Mouse (Mus musculus) embryonic facial prominence, embryonic 10.5 days (tissue): ENCODE measurements around the gene Bud31. TPM values are rescaled to one million over a fixed set of nuclear protein-coding genes. Genes with fewer than 3 reads are reported as not detected.
"Not testable (repeated sequence)": the region's sequence is repeated elsewhere in the genome, so short reads cannot be mapped to it uniquely, and the experiment has no call there.

Experiments
- DNase-seq: peaks from one replicate; pipeline ENCODE4 v3.0.0-alpha.2; 2017; ENCODE audit warnings: low spot score
- H3K27ac ChIP-seq: fragments of 300-500 bp; sonication (generic); replicated peaks from 2 replicates; pipeline ENCODE4 v1.5.1; 2016; ENCODE audit warnings: mild to moderate bottlenecking
- H3K27me3 ChIP-seq: fragments of 300-500 bp; sonication (generic); replicated peaks from 2 replicates; pipeline ENCODE4 v1.6.1; 2016; ENCODE audit warnings: low read depth, mild to moderate bottlenecking; ENCODE audit not compliant: poor library complexity, severe bottlenecking
- H3K36me3 ChIP-seq: fragments of 300-500 bp; sonication (generic); replicated peaks from 2 replicates; pipeline ENCODE4 v1.6.1; 2016; ENCODE audit warnings: mild to moderate bottlenecking, moderate library complexity
- H3K4me1 ChIP-seq: fragments of 300-500 bp; sonication (generic); 2 replicates; pipeline ENCODE4 v1.6.1; 2016
- H3K4me3 ChIP-seq: fragments of 300-500 bp; sonication (generic); 2 replicates; pipeline ENCODE4 v1.5.1; 2016; ENCODE audit warnings: mild to moderate bottlenecking, moderate library complexity
- H3K9me3 ChIP-seq: fragments of 300-500 bp; sonication (generic); 2 replicates; pipeline ENCODE4 v1.6.1; 2016; ENCODE audit warnings: mild to moderate bottlenecking
- WGBS: fragments of 180-500 bp; shearing (Covaris S2); methylation state at CpG from one replicate; pipeline ENCODE4 v1.1.7; 2016; 5-methylcytosine and 5-hydroxymethylcytosine counted together
- polyA plus RNA-seq: library from polyadenylated mRNA; unstranded; fragments of >200 nt; fragmentation: Nextera tagmentation; extraction: Ambion mirVana; gene quantifications from 2 replicates; pipeline ENCODE4 v1.2.1, GENCODE M21; 2016

Gene Bud31
- polyA plus RNA-seq, 1 experiment from 2014 or later: 250 TPM

- H3K27me3 ChIP-seq: peaks cover 35% of the 10 kb centered on the region
- peak overlapping the region; percentile 67 for H3K4me3 ChIP-seq
- peaks cover 13% of the 10 kb centered on the region for H3K4me1 ChIP-seq
- 19% methylated on average over 40 of the region's 40 CpGs for WGBS
- H3K27ac ChIP-seq: peak overlapping the region; percentile 73
- peaks cover 15% of the 10 kb centered on the region for H3K36me3 ChIP-seq
- peak; percentile 43 for DNase-seq
- 0 out of 2 replicates have a peak, but pooled peaks cover 4% of the 10 kb centered on the region for H3K9me3 ChIP-seq
These were observed 25.3 kb upstream of the Bud31 start for GRCm38 (mm10) chr5:145114606-145115473.

GRCm38 (mm10) chr5:145115736-145116135 is 24.4 kb upstream of the Bud31 start:
- 0 out of 2 replicates have a peak, but pooled peaks cover 4% of the 10 kb centered on the region for H3K9me3 ChIP-seq
- no peak for DNase-seq
- H3K4me3 ChIP-seq: no peak overlapping the region
- WGBS: 93% methylated on average over 5 of the region's 5 CpGs
- no peak overlapping the region for H3K27ac ChIP-seq
- peaks cover 19% of the 10 kb centered on the region for H3K4me1 ChIP-seq
- peaks cover 35% of the 10 kb centered on the region for H3K27me3 ChIP-seq
- H3K36me3 ChIP-seq: peaks cover 6% of the 10 kb centered on the region

GRCm38 (mm10) chr5:145116316-145116715 is 23.8 kb upstream of the Bud31 start:
- peaks cover 35% of the 10 kb centered on the region for H3K27me3 ChIP-seq
- H3K36me3 ChIP-seq: 0 out of 2 replicates have a peak, but pooled peaks cover 2% of the 10 kb centered on the region
- 48% methylated on average over 4 of the region's 4 CpGs for WGBS
- DNase-seq: no peak
- H3K4me1 ChIP-seq: peaks cover 24% of the 10 kb centered on the region
- peak overlapping the region; percentile 2; the same call in 1 of the 2 replicates for H3K4me3 ChIP-seq
- H3K9me3 ChIP-seq: 0 out of 2 replicates have a peak, but pooled peaks cover 4% of the 10 kb centered on the region
- H3K27ac ChIP-seq: no peak overlapping the region

GRCm38 (mm10) chr5:145116916-145117315 is 23.2 kb upstream of the Bud31 start:
- H3K4me3 ChIP-seq: peak overlapping the region; percentile 2; the same call in 1 of the 2 replicates
- 46% methylated on average over 10 of the region's 10 CpGs for WGBS
- H3K27ac ChIP-seq: no peak overlapping the region
- peaks cover 35% of the 10 kb centered on the region for H3K27me3 ChIP-seq
- peaks cover 7% of the 10 kb centered on the region; the same call in 1 of the 2 replicates for H3K36me3 ChIP-seq
- H3K9me3 ChIP-seq: 0 out of 2 replicates have a peak, but pooled peaks cover 4% of the 10 kb centered on the region
- H3K4me1 ChIP-seq: peaks cover 24% of the 10 kb centered on the region
- peak; percentile 65 for DNase-seq

GRCm38 (mm10) chr5:145118005-145118404 is 22.2 kb upstream of the Bud31 start:
- peaks cover 17% of the 10 kb centered on the region for H3K36me3 ChIP-seq
- H3K4me1 ChIP-seq: peaks cover 24% of the 10 kb centered on the region
- no peak overlapping the region for H3K27ac ChIP-seq
- no peak overlapping the region for H3K4me3 ChIP-seq
- H3K9me3 ChIP-seq: 0 out of 2 replicates have a peak, but pooled peaks cover 4% of the 10 kb centered on the region
- WGBS: 63% methylated on average over 6 of the region's 6 CpGs
- DNase-seq: no peak
- peaks cover 30% of the 10 kb centered on the region for H3K27me3 ChIP-seq

GRCm38 (mm10) chr5:145118461-145118860 is 21.7 kb upstream of the Bud31 start:
- 0 out of 2 replicates have a peak, but pooled peaks cover 4% of the 10 kb centered on the region for H3K9me3 ChIP-seq
- H3K4me3 ChIP-seq: no peak overlapping the region
- H3K4me1 ChIP-seq: peaks cover 24% of the 10 kb centered on the region
- peaks cover 22% of the 10 kb centered on the region for H3K36me3 ChIP-seq
- DNase-seq: no peak
- 88% methylated on average over 5 of the region's 5 CpGs for WGBS
- H3K27ac ChIP-seq: no peak overlapping the region
- H3K27me3 ChIP-seq: peaks cover 27% of the 10 kb centered on the region

GRCm38 (mm10) chr5:145119385-145119784 is 20.8 kb upstream of the Bud31 start:
- Histone ChIP-seq H3K4me1 (peaks cover 15% of the 10 kb centered on the region), H3K9me3 (0 out of 2 replicates have a peak, but pooled peaks cover 4% of the 10 kb centered on the region), H3K36me3 (peaks cover 31% of the 10 kb centered on the region), H3K4me3 (no peak overlapping the region), H3K27ac (no peak overlapping the region), H3K27me3 (peaks cover 18% of the 10 kb centered on the region)
- 85% methylated on average over 2 of the region's 2 CpGs for WGBS
- DNase-seq: no peak

- Histone ChIP-seq H3K4me1 (peaks cover 10% of the 10 kb centered on the region), H3K9me3 (0 out of 2 replicates have a peak, but pooled peaks cover 4% of the 10 kb centered on the region), H3K27ac (0 out of 2 replicates have a peak overlapping the region, but pooled peaks have one; percentile 4), H3K36me3 (peaks cover 47% of the 10 kb centered on the region), H3K4me3 (no peak overlapping the region), H3K27me3 (peaks cover 2% of the 10 kb centered on the region)
- 63% methylated on average over 7 of the region's 7 CpGs for WGBS
- DNase-seq: no peak
These were observed 19.2 kb upstream of the Bud31 start for GRCm38 (mm10) chr5:145120921-145121320.

- peaks cover 10% of the 10 kb centered on the region for H3K4me1 ChIP-seq
- no peak overlapping the region for H3K27ac ChIP-seq
- no peak overlapping the region for H3K4me3 ChIP-seq
- 0 out of 2 replicates have a peak, but pooled peaks cover 4% of the 10 kb centered on the region for H3K9me3 ChIP-seq
- no peaks in the 10 kb centered on the region for H3K27me3 ChIP-seq
- 95% methylated on average over 19 of the region's 19 CpGs for WGBS
- H3K36me3 ChIP-seq: peaks cover 71% of the 10 kb centered on the region
- no peak for DNase-seq
These were observed 16.8 kb upstream of the Bud31 start for GRCm38 (mm10) chr5:145123396-145123795.

- DNase-seq: no peak
- H3K9me3 ChIP-seq: no peaks in the 10 kb centered on the region
- no peaks in the 10 kb centered on the region for H3K27me3 ChIP-seq
- H3K27ac ChIP-seq: no peak overlapping the region
- no peaks in the 10 kb centered on the region for H3K4me1 ChIP-seq
- 95% methylated on average over 9 of the region's 9 CpGs for WGBS
- H3K36me3 ChIP-seq: peaks cover 99% of the 10 kb centered on the region
- H3K4me3 ChIP-seq: no peak overlapping the region
These were observed 13.6 kb upstream of the Bud31 start for GRCm38 (mm10) chr5:145126580-145126979.

GRCm38 (mm10) chr5:145129124-145129523 is 11.0 kb upstream of the Bud31 start:
- Histone ChIP-seq H3K27me3 (no peaks in the 10 kb centered on the region), H3K9me3 (no peaks in the 10 kb centered on the region), H3K4me3 (no peak overlapping the region), H3K4me1 (no peaks in the 10 kb centered on the region), H3K36me3 (peaks cover 100% of the 10 kb centered on the region), H3K27ac (no peak overlapping the region)
- WGBS: 95% methylated on average over 4 of the region's 4 CpGs
- DNase-seq: no peak

- 97% methylated on average over 6 of the region's 6 CpGs for WGBS
- not testable (repeated sequence) for H3K27me3 ChIP-seq, H3K27ac ChIP-seq, H3K4me3 ChIP-seq, H3K4me1 ChIP-seq, DNase-seq, H3K9me3 ChIP-seq
- peaks cover 100% of the 10 kb centered on the region for H3K36me3 ChIP-seq
These were observed 10.4 kb upstream of the Bud31 start for GRCm38 (mm10) chr5:145129773-145130172.

GRCm38 (mm10) chr5:145130191-145130590 is 10.0 kb upstream of the Bud31 start:
- no peaks in the 10 kb centered on the region for H3K9me3 ChIP-seq
- WGBS: 90% methylated on average over 11 of the region's 11 CpGs
- H3K36me3 ChIP-seq: peaks cover 100% of the 10 kb centered on the region
- no peaks in the 10 kb centered on the region for H3K27me3 ChIP-seq
- no peak overlapping the region for H3K4me3 ChIP-seq
- H3K27ac ChIP-seq: no peak overlapping the region
- no peak for DNase-seq
- H3K4me1 ChIP-seq: no peaks in the 10 kb centered on the region
